Mouse (Mus musculus) E14TG2a.4 (cell line): ENCODE data around the gene Atrip.

Source experiments
- H3K27me3 ChIP-seq: 2 replicates; pipeline ENCODE4 v1.6.1; 2014; ENCODE audit warnings: low read length, control low read depth; ENCODE audit not compliant: insufficient read depth
- H3K36me3 ChIP-seq: 2 replicates; pipeline ENCODE4 v1.6.1; 2014; ENCODE audit warnings: low read length, control low read depth; ENCODE audit not compliant: insufficient read depth
- H3K4me1 ChIP-seq: replicated peaks from 2 replicates; pipeline ENCODE4 v1.6.1; 2014; ENCODE audit warnings: low read depth, low read length, control low read depth
- H3K4me3 ChIP-seq: replicated peaks from 2 replicates; pipeline ENCODE4 v1.5.1; 2014; ENCODE audit warnings: mild to moderate bottlenecking, low read length
- H3K9me3 ChIP-seq: 2 replicates; pipeline ENCODE4 v1.6.1; 2014; ENCODE audit warnings: low read length, control low read depth
- CTCF ChIP-seq: conservative IDR thresholded peaks from 2 replicates; pipeline ENCODE4 v1.5.1; 2014; ENCODE audit warnings: low read length
- NANOG ChIP-seq: IDR thresholded peaks from 2 replicates; pipeline ENCODE4 v1.6.1; 2014; ENCODE audit warnings: borderline replicate concordance, low read length, mixed read lengths
- POU5F1 ChIP-seq: IDR thresholded peaks from 2 replicates; pipeline ENCODE4 v1.6.1; 2014; ENCODE audit warnings: low read length, borderline replicate concordance

The Atrip gene

GRCm38 (mm10) chr9:109031001-109031400 lies 42.9 kb downstream of the Atrip start:
- Histone ChIP-seq H3K4me1 (peaks cover 37% of the 10 kb centered on the region), H3K36me3 (peaks cover 6% of the 10 kb centered on the region; the same call in 1 of the 2 replicates), H3K4me3 (no peak overlapping the region), H3K9me3 (no peaks in the 10 kb centered on the region), H3K27me3 (no peaks in the 10 kb centered on the region)
- TF ChIP-seq NANOG: no peak
- no peak for TF ChIP-seq CTCF
- TF ChIP-seq POU5F1: no peak

GRCm38 (mm10) chr9:109030312-109030711 lies 43.6 kb downstream of the Atrip start:
- no peaks in the 10 kb centered on the region for H3K27me3 ChIP-seq
- H3K9me3 ChIP-seq: no peaks in the 10 kb centered on the region
- peaks cover 6% of the 10 kb centered on the region; the same call in 1 of the 2 replicates for H3K36me3 ChIP-seq

GRCm38 (mm10) chr9:109028919-109029318 lies 45.0 kb downstream of the Atrip start:
- Histone ChIP-seq H3K36me3 (peaks cover 6% of the 10 kb centered on the region; the same call in 1 of the 2 replicates), H3K4me3 (no peak overlapping the region), H3K27me3 (no peaks in the 10 kb centered on the region), H3K9me3 (no peaks in the 10 kb centered on the region), H3K4me1 (peaks cover 50% of the 10 kb centered on the region)
- TF ChIP-seq CTCF (no peak), NANOG (no peak), POU5F1 (no peak)

More at GRCm38 (mm10) chr9:109030312-109030711, 43.6 kb downstream of the Atrip start:
- Histone ChIP-seq H3K4me1 (peaks cover 43% of the 10 kb centered on the region), H3K4me3 (no peak overlapping the region)
- TF ChIP-seq NANOG: no peak
- TF ChIP-seq POU5F1: no peak
- no peak for TF ChIP-seq CTCF

- Histone ChIP-seq H3K9me3 (no peaks in the 10 kb centered on the region), H3K36me3 (peaks cover 6% of the 10 kb centered on the region; the same call in 1 of the 2 replicates), H3K4me3 (no peak overlapping the region), H3K27me3 (no peaks in the 10 kb centered on the region), H3K4me1 (peaks cover 48% of the 10 kb centered on the region)
- TF ChIP-seq CTCF: no peak
- TF ChIP-seq POU5F1: no peak
- no peak for TF ChIP-seq NANOG
These were observed 45.5 kb downstream of the Atrip start for GRCm38 (mm10) chr9:109028421-109028820.

GRCm38 (mm10) chr9:109027521-109027920 lies 46.4 kb downstream of the Atrip start:
- TF ChIP-seq POU5F1: no peak
- no peak for TF ChIP-seq CTCF
- TF ChIP-seq NANOG: no peak
- peaks cover 39% of the 10 kb centered on the region for H3K4me1 ChIP-seq
- H3K4me3 ChIP-seq: no peak overlapping the region
- H3K36me3 ChIP-seq: peaks cover 6% of the 10 kb centered on the region; the same call in 1 of the 2 replicates
- H3K9me3 ChIP-seq: no peaks in the 10 kb centered on the region
- no peaks in the 10 kb centered on the region for H3K27me3 ChIP-seq

- no peaks in the 10 kb centered on the region for H3K9me3 ChIP-seq
- no peak overlapping the region for H3K4me3 ChIP-seq
- H3K36me3 ChIP-seq: no peaks in the 10 kb centered on the region
- peaks cover 13% of the 10 kb centered on the region for H3K4me1 ChIP-seq
- TF ChIP-seq CTCF (no peak), POU5F1 (no peak), NANOG (no peak)
- H3K27me3 ChIP-seq: no peaks in the 10 kb centered on the region
These were observed 50.8 kb downstream of the Atrip start for GRCm38 (mm10) chr9:109022866-109023685.

- H3K4me3 ChIP-seq: no peak overlapping the region
- peaks cover 13% of the 10 kb centered on the region for H3K4me1 ChIP-seq
- H3K9me3 ChIP-seq: no peaks in the 10 kb centered on the region
- TF ChIP-seq POU5F1 (no peak), CTCF (no peak), NANOG (no peak)
- no peaks in the 10 kb centered on the region for H3K27me3 ChIP-seq
- no peaks in the 10 kb centered on the region for H3K36me3 ChIP-seq
These were observed 52.5 kb downstream of the Atrip start for GRCm38 (mm10) chr9:109021428-109021827.

GRCm38 (mm10) chr9:109016973-109017604 lies 56.8 kb downstream of the Atrip start:
- TF ChIP-seq CTCF: no peak
- no peak for TF ChIP-seq NANOG
- no peak for TF ChIP-seq POU5F1
- Histone ChIP-seq H3K4me3 (no peak overlapping the region), H3K27me3 (no peaks in the 10 kb centered on the region), H3K36me3 (no peaks in the 10 kb centered on the region), H3K9me3 (no peaks in the 10 kb centered on the region), H3K4me1 (0 out of 2 replicates have a peak, but pooled peaks cover 4% of the 10 kb centered on the region)
